Mouse (Mus musculus) testis, adult 2 months (tissue): ENCODE results near the gene Cd83. TPM values are rescaled to one million over a fixed set of nuclear protein-coding genes. Genes with fewer than 3 reads are reported as not detected.

Experiments
- H3K27ac ChIP-seq: fragments of 200-500 bp; 2 replicates; pipeline ENCODE4 v1.5.1; 2012; ENCODE audit warnings: low read depth, low read length; ENCODE audit not compliant: control insufficient read depth, insufficient read depth
- H3K27me3 ChIP-seq: fragments of 200-500 bp; 2 replicates; pipeline ENCODE4 v1.6.1; 2012; ENCODE audit warnings: mild to moderate bottlenecking, low read length, moderate library complexity; ENCODE audit not compliant: control insufficient read depth, insufficient read depth
- H3K36me3 ChIP-seq: fragments of 200-500 bp; 2 replicates; pipeline ENCODE4 v1.6.1; 2012; ENCODE audit warnings: mild to moderate bottlenecking, low read length; ENCODE audit not compliant: control insufficient read depth, insufficient read depth
- H3K4me1 ChIP-seq: fragments of 200-500 bp; 2 replicates; pipeline ENCODE4 v1.6.1; 2012; ENCODE audit warnings: low read length; ENCODE audit not compliant: control insufficient read depth, insufficient read depth
- H3K4me3 ChIP-seq: fragments of 200-500 bp; 2 replicates; pipeline ENCODE4 v1.5.1; 2012; ENCODE audit warnings: low read depth, mild to moderate bottlenecking, low read length, moderate library complexity, mixed read lengths; ENCODE audit not compliant: control insufficient read depth
- CTCF ChIP-seq: fragments of 200-500 bp; IDR thresholded peaks from 2 replicates; pipeline ENCODE4 v1.5.1; 2012; ENCODE audit warnings: low read depth, mild to moderate bottlenecking, inconsistent platforms, low read length, moderate library complexity; ENCODE audit not compliant: control insufficient read depth, insufficient read depth, insufficient replicate concordance
- POLR2A ChIP-seq: fragments of 200-500 bp; IDR thresholded peaks from 2 replicates; pipeline ENCODE4 v1.6.1; 2012; ENCODE audit warnings: low read depth, mild to moderate bottlenecking, inconsistent platforms, low read length, moderate library complexity; ENCODE audit not compliant: control insufficient read depth
- polyA plus RNA-seq: library from polyadenylated mRNA; depleted of rRNA; stranded (reverse); fragments of >200 nt; gene quantifications from 2 replicates; pipeline ENCODE4 v1.2.3, GENCODE M21; 2012

The Cd83 gene
- polyA plus RNA-seq, 1 experiment = 0.15 TPM

DNA sequence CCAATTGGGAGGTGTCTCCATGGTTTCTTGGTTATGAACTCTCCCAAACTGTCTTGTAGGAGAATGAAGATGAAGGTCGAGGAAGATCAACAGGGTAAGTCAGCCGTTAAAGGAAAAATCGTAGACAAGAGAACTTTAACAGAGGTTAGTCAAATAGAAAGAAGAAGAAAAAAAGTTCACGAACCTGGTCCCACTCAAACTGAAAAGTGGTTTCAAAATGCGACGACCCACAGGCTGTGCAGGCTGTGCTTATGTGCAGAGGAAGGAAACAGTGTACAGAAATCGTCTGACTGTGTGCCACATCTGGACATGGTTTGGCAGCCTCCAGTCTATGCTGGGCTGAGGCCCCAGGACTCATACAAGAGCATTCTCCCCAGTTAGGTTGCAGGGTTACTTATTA is 32.2 kb upstream of the Cd83 start:
- no peak for TF ChIP-seq POLR2A
- no peak for TF ChIP-seq CTCF
- no peaks in the 10 kb centered on the region for H3K36me3 ChIP-seq
- no peaks in the 10 kb centered on the region for H3K4me1 ChIP-seq
- H3K27me3 ChIP-seq = no peaks in the 10 kb centered on the region
- no peak overlapping the region for H3K27ac ChIP-seq
- no peak overlapping the region for H3K4me3 ChIP-seq

DNA sequence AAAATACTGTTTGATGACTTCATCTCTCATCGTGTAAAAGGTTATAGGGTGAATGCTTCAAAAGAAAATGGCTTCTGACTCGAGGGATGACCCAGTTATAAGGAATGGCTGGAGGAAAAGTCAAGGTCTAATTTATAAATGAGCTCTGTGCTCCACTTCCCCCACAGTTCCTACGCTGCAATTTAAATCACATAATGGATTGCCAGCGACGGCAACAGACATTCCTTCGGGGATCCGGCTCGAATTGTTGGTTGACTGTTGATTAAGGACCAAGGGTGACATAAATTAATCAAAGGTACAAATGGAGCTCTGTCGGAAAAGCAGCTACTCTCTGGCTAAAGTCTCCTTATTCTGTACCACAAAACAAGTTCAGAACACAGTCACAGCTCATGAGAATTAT is 30.9 kb upstream of the Cd83 start:
- no peaks in the 10 kb centered on the region for H3K27me3 ChIP-seq
- no peaks in the 10 kb centered on the region for H3K4me1 ChIP-seq
- no peaks in the 10 kb centered on the region for H3K36me3 ChIP-seq
- no peak overlapping the region for H3K4me3 ChIP-seq
- no peak overlapping the region for H3K27ac ChIP-seq
- TF ChIP-seq POLR2A = no peak
- no peak for TF ChIP-seq CTCF

DNA sequence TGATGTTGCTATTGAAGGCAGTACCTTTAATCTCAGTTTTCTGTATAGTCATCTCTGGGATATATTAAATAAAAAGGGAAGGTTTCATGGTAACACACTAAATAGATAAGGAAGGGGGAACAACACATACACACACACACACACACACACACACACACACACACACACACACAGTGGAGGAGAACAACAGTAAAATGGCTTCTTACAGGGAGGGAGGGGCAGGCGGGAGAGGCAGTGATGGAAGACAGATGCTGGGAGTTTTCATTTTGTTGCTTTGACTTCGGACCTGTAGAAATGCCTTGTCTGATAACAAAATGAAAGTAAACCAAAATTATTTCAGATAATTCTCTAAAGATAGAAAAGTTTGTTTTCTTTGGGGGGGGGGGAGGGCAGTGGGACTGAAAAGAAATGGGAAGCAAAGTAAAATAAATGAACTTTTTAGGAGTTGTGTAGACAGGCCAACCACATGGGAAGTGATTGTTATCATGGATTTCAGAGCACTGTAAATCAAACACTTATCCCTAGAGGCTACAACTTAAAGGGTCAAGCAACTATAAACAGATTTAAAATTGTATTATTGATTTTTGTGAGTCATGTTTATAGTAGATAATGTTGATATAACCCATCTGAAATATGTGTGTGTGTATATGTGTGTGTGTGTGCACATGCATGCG is 30.0 kb upstream of the Cd83 start:
- no peaks in the 10 kb centered on the region for H3K4me1 ChIP-seq
- no peak for TF ChIP-seq CTCF
- TF ChIP-seq POLR2A = no peak
- H3K27ac ChIP-seq = no peak overlapping the region
- H3K4me3 ChIP-seq = no peak overlapping the region
- no peaks in the 10 kb centered on the region for H3K27me3 ChIP-seq
- no peaks in the 10 kb centered on the region for H3K36me3 ChIP-seq

DNA sequence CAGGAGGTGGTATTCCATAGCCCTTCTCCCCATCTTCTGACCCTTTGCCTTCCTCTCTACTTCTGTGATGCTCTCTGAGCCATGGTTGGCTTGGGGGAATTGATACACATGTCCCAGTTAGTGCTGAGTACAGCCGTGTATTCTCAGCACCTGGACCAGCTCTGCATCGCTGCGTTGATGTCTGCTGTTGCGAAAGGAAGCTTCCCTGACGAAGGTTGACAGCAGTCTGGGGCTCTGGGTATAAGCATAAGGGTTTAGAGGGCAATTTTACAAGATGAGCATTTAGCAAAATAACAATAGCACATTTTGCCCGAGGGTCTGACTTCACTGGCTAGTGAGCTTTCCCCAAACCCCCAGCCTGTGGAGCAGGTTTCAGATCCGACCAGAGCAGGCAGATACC is 29.0 kb upstream of the Cd83 start:
- TF ChIP-seq POLR2A = no peak
- TF ChIP-seq CTCF = no peak
- no peaks in the 10 kb centered on the region for H3K4me1 ChIP-seq
- H3K27me3 ChIP-seq = no peaks in the 10 kb centered on the region
- H3K4me3 ChIP-seq = no peak overlapping the region
- no peaks in the 10 kb centered on the region for H3K36me3 ChIP-seq
- H3K27ac ChIP-seq = no peak overlapping the region

DNA sequence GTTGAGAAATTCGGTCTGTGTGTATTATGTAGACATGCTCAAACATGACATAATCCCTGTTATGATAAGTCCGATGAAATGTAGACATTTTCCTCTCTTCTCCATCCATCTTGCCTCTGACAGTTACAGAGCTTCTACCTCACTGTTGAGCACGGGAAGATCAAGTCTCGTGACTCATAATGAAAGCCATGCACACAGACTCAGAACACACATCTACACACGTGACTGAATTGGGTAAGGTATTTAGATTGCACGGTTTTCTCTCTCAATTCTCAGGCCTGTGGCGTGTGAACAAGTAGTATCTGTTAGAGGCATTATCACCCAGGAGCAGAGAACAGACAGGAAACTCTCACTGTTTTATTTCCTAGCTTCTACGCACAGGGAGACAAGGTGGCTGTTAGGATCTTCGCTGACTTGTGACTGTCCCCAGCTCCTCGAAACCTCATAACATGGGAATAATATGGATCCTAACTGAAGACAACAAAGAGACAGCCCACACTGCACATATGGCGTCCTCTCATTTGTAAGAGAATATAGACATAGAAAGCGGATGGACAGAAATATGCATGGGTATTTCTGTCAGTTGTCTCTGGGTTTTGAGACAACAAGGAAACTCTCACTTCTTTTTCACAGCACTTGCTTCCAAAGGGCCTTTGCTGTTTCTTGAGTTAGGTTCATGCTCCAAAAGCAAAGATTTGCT is 23.3 kb upstream of the Cd83 start:
- H3K4me1 ChIP-seq = peaks cover 4% of the 10 kb centered on the region; the same call in 1 of the 2 replicates
- no peak overlapping the region for H3K27ac ChIP-seq
- no peak overlapping the region for H3K4me3 ChIP-seq
- no peak for TF ChIP-seq POLR2A
- no peak for TF ChIP-seq CTCF
- no peaks in the 10 kb centered on the region for H3K27me3 ChIP-seq
- no peaks in the 10 kb centered on the region for H3K36me3 ChIP-seq

GRCm38 (mm10) chr13:43762901-43763300 is 21.7 kb upstream of the Cd83 start:
- Histone ChIP-seq H3K27me3 (no peaks in the 10 kb centered on the region), H3K27ac (no peak overlapping the region), H3K36me3 (no peaks in the 10 kb centered on the region), H3K4me3 (no peak overlapping the region), H3K4me1 (peaks cover 4% of the 10 kb centered on the region; the same call in 1 of the 2 replicates)
- TF ChIP-seq POLR2A (no peak), CTCF (no peak)

GRCm38 (mm10) chr13:43763301-43763994 is 21.1 kb upstream of the Cd83 start:
- Histone ChIP-seq H3K4me3 (no peak overlapping the region), H3K36me3 (no peaks in the 10 kb centered on the region), H3K27me3 (no peaks in the 10 kb centered on the region), H3K4me1 (peaks cover 4% of the 10 kb centered on the region; the same call in 1 of the 2 replicates), H3K27ac (no peak overlapping the region)
- TF ChIP-seq POLR2A (no peak), CTCF (no peak)
